ENCODE assay signal across 15 mouse cellular contexts in genomic region chr17:63967091-63967490, GRCm38 (mm10).
"Had no signal": no experiment of that assay in that cellular context is flagged by ENCODE, and none has a peak within 500 bp of the region (broad histone marks: within the 10 kb centered on the region; RNA-seq: fewer than 3 reads in every experiment).

No protein-coding gene starts in this region.

- H3K27ac ChIP-seq: kidney, embryonic 15.5 days; limb, embryonic 15.5 days; liver, embryonic 12.5 days; midbrain, embryonic 10.5 days; neural tube, embryonic 15.5 days; stomach, embryonic 15.5 days had no signal

- ATAC-seq: intestine, embryonic 16.5 days; liver, embryonic 12.5 days had no signal

- H3K9me3 ChIP-seq: kidney, embryonic 15.5 days; limb, embryonic 15.5 days; liver, embryonic 12.5 days; midbrain, embryonic 10.5 days; neural tube, embryonic 15.5 days; stomach, embryonic 15.5 days had no signal

- H3K36me3 ChIP-seq: kidney, embryonic 15.5 days; limb, embryonic 15.5 days; liver, embryonic 12.5 days; midbrain, embryonic 10.5 days; neural tube, embryonic 15.5 days; stomach, embryonic 15.5 days had no signal

- H3K4me1 ChIP-seq: kidney, embryonic 15.5 days; limb, embryonic 15.5 days; neural tube, embryonic 15.5 days; stomach, embryonic 15.5 days had no signal

- H3K4me2 ChIP-seq: kidney, embryonic 15.5 days; limb, embryonic 15.5 days; liver, embryonic 12.5 days; lung, embryonic 14.5 days; neural tube, embryonic 15.5 days; stomach, embryonic 15.5 days had no signal

- H3K27me3 ChIP-seq: kidney, embryonic 15.5 days; limb, embryonic 15.5 days; liver, embryonic 12.5 days; neural tube, embryonic 15.5 days; stomach, embryonic 15.5 days had no signal

- H3K9ac ChIP-seq: kidney, embryonic 15.5 days; limb, embryonic 15.5 days; liver, embryonic 12.5 days; lung, embryonic 14.5 days; neural tube, embryonic 15.5 days; stomach, embryonic 15.5 days had no signal

- H3K4me3 ChIP-seq: kidney, embryonic 15.5 days; limb, embryonic 15.5 days; liver, embryonic 12.5 days; midbrain, embryonic 10.5 days; neural tube, embryonic 15.5 days; stomach, embryonic 15.5 days had no signal

- DNase-seq: kidney, adult 2 months; kidney, postnatal 14 days; lung, embryonic 14.5 days; lung, postnatal 10 days; lung, postnatal 4 days; right cerebral cortex, postnatal 14 days; thymus, adult 2 months; thymus, postnatal 25 days had no signal
